Mouse (Mus musculus) yolk sac, embryonic 10.5 days (tissue): ENCODE measurements around the gene Nfic.

ENCODE experiments used
- DNase-seq: peaks from one replicate; pipeline ENCODE4 v3.0.0-alpha.2; 2017; ENCODE audit warnings: low spot score

Gene Nfic

DNA sequence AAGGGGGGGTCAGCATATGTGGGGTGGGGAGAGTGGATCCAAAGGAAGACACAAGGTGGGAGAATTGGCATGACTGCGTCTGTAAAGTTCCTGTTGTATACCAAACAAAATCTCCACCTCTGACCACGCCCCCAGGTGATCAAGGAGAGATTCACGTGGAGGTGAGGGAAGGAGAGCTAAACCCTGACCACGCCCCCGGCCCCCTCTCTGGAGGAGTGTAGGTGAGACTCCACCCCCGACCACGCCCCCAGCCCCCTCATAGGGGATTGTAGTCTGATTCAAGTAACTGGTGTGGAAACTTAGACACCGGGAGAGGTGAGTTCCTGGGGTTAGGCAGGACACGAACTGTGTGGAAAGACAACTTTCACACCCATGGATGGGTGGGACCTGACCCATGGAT is 51.4 kb downstream of the Nfic start:
- no peak for DNase-seq

DNA sequence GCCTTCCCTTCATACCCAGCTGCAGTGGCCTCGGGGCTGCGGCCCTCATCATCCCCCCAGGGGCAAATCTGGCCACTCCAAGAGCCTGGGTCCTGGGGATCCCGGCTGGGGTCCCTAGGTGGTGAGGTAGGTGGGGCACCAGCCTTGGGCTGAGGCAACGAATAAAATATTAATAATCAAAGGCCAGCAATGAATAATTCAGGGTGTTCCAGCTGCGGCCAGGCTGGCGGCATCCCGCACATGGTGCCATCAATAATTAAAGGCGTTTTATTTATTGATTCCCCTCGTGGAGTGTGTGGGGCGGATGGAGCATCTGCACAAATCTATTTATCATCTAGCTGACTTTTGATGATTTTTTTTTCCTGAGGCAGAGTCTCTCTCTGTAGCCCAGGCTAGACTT is 51.9 kb downstream of the Nfic start:
- DNase-seq = no peak

DNA sequence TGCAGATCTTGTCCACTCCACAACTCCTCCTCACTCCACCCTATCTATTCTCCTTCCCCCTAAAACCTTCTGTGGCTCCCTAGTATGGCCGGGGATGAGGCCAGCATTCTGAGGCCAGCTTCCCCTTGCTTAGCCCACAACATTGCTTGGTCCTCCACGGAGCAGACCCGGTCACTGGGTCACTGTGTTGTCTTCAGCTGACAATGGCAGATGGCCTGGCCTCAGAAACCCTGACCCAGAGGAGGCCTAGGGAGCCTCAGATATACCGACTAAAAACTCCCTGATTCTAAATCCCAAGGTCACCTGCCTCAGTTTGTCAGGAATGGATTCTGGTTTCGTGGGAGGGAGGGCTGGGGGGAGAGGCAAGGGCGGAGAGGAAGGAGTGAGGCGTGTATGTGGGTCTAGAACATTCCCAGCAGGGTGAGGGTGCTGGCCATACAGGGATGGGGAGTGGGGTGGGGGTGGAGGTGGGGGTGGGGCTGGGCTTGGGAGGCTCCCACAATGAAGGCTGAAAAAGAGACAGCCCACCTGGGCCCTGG is 53.1 kb downstream of the Nfic start:
- no peak for DNase-seq

DNA sequence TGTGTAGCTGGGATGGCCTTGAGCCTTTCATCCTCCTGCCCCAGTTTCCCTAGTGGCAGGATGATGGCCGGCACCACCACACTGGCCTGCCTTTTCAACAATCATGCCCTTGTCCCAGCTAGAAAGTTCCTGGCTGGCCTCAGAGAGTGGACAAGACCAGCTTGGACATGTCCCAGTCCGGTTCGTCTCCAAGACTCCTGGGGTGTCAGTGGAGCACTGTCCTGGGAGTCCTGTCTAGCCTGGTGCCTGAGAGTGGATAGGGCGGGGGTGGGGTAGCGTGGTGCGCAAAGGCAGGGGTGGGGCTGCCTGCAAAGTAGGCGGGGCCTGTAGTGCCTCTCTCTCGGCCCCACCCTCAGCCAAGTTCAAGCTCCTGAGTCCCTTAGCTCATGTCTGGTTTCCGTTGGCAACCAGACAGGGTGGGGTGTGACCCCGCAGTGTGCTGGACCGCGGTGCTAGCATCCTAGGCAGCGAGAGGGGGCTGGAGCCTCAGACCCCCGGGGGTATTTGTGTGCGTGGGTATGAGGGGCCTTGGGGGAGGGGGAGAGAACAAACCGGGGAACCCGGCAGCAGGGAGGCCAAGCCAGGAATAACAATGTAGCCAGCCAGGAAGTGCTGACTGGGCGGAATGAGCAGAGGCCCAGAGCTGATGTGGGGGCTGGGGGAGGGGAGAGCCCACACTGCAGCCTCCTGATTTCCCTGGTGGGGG is 53.8 kb downstream of the Nfic start:
- DNase-seq = peak; percentile 75

DNA sequence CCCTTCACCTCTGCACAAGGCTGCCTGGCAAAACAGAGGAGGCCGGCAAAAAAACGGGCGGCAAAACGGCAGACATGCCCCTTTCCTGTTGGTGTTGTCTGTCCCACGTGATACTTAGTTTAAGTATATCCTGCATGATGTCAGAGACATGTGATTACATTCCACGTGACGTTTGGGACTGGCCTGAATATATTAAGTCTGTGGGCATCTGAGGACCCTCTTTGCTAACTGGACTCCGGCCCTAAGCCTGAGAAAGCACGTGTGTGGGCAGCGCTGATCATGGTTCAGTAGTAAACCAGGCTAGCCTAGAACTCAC is 54.3 kb downstream of the Nfic start:
- DNase-seq = no peak

DNA sequence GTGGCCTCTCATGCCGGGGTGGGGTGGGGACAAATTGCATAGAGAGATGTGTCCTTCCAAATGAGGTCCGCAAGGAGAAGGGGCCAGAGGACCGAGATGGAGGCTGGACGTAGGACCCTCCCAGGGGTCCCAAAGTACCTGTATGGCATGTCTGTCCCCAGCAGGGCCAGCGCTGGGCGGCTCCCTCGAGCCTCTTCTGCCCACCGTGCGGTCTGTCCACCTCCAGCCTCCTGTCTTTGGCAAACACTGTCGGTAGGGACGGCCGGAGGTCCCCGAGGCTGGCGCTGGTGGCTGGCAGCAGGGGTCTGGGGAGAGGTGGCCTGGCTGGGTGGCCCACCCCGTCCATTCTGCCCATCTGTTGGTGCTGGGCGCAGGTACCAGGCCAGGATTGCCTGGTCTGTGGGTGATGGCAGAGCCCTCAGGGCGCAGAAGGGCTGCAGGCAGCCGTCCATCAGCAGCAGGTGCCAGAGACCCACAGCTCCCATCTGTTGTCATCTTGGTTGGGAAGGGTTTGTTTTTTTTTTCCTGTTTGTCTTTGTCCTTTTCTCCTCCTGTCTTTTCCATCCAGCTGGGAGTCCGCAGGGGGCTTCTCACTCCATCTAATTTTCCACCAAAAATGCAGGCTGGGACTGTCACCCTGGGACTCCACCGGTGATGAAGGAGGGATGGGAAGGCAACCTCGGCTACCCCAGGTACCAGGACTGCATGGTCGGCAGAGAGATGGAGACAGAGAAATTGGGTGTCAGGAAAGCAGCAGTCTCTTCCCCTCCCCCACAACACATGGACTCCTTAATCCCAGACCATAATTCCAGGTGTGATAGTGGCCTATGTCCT is 54.8 kb downstream of the Nfic start:
- DNase-seq = no peak

DNA sequence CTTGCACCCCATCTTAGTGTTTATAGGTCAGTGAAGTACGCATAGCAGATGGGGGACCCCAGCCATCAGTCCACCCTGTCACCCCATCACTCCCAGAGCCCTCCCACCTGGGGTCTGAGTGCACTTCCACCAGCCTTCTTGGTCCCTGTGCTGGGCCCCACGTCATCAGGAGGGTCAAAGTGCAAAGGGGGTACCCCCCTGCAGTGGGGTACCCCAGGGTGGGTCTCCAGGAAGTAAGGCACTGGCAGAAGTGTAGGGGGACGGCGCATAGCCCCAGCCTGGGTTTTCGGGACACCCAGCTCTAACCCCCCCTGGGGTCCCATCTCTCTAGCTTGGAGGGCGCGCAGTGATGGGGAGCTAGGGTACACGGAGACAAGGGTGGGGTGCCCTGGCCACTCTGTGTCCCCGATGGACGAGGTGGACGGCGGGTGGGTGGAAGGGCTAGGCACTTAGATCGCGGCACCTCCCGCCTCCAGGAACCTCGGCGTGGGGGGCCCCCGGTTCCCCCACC is 55.6 kb downstream of the Nfic start:
- DNase-seq = no peak

DNA sequence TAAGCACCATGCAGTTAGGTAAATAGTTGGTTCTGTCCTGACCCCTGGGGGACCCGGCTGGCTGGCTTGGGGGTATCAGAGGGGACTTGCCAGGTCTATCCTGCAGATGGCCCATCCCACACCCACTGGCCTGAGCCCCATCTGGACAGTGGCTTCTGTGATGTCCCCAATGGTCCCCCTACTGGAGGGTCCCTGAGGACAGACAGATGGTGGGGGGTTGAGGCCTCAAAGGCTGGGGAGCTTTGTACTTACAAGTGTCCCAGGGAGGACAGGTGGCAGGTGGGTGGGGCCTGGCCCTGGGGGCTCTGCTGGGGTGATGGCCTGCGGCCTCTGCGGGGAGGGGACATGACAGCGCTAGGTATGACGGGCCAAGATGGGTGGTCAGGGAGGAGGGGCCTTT is 56.1 kb downstream of the Nfic start:
- no peak for DNase-seq

DNA sequence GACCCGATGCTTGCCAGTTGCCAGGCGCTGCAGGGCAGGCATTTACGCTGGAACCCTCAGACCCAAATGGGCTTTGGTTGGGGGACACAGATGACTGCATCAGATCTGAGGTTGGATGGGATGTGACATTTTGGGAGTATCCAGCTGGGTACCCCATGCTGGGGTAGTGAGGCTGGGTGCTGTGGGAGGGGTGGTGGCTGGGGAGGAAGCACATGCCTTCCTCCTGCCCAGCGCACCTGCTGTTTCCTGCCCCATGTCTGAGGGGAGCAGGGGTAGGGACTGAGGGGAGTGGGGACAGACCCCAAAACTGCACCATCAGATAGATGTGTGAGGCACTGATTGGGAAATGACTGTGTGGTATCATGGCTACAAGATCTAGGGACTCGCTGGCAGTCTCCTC is 58.7 kb downstream of the Nfic start:
- no peak for DNase-seq

DNA sequence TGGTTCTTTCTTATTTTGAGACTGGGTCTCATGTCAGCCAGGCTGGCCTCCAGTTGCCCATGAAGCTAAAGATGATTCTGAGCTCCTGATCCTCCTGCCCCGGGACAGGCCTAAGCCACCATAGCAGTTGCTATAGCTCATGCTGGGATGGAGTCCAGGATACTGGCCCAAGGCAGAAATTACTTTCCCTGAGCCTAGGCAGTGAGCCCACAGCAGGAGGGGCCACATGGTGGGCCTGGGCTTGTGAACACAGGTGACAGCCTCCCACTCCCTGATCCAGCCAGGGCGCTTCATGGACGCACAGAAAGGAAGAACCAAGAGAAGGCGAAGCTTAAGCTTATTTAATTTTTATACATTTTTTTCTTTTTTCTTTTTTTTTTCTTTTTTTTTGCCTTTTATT is 59.6 kb downstream of the Nfic start:
- DNase-seq = no peak

DNA sequence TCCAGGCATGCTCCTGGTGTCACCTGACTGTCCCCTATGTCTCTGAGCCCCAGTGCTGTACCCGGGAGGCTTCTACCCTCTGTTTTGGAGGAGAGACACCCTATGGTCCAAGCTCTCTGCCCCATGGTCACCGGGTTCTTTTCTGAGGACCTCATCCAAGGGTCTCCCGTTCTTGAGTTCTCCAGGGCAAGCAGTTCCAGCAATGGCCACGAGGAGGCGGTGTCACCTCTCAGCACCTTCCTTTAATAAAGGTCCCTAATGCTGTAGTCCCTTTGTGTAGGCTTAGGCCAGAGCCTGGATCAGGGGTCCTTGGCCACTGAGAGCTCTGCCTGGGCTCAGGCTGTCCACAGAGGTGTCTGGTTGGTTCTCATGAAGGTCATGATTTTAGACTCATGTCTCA is 60.3 kb downstream of the Nfic start:
- DNase-seq = no peak

DNA sequence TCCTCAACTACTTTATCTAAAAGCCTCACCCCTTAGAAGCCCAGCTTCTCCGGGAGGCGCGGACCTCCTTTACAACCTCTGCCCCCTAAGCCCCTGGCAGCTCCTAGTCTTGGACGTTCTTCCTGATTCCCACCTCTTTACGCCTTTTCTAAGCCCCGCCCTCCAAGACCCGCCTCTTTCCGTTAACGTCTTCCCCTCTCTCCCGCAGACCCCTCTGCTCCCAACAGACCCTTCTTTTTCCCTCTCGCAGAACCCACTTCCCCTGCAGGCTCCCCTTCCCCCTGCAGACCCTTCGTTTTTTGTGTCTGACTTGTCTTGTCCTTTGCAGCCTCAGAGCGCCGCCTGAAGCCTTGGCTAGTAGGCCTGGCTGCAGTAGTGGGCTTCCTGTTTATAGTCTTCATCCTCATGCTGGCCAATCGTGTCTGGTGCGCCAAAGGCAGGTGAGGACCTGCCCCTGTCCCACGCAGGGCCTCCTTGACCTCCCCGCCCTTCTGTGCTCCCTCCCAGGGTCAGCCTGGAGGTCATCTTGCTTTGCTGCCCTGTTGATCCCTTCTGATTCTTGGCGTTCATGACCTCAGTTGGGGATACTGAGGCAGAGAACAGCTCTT is 61.9 kb downstream of the Nfic start:
- DNase-seq = peak; percentile 66

DNA sequence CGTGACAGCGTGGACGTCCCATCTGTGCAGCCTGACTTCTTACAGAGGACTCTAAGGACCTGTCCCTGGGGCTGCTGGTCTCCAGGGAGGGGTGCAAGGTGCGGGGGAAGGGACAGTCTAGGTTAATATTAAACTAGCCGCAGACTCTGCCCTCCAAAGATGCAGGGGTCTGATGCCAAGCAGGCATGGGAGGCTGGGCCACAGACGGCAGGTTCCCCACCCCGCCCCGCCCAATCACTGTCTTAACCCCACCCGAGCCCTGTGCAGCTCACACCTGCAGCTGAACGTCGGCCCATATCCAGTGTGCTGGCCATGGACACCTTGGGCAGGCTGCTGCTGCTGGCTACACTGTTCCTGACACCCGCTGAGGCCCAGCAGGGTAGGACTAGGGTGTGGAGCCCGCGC is 62.7 kb downstream of the Nfic start, which contains the start of gene Smim24:
TSS of gene Smim24 (plus strand) at position 271 of the 405 bp plus-strand sequence.
- no peak for DNase-seq

DNA sequence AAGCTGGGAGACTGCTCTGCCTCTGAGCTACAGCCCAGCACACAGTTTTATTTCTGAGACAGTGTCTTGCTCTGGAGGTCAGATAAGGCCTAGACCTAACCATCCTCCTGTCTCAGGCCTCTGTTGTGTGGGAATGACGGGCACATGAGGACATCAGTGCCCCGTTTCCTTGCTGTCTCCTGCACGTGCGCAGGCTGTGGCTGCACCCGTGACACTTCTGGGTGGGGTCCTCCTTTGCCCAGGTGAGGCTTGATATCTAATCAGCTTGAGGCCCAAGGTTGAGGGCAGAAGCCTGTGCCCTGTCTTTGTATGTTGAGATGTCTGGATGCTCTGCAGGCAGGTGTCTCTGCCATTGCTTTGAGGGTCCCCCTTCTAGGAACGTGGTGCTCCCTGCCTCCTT is 63.2 kb downstream of the Nfic start:
- no peak for DNase-seq

DNA sequence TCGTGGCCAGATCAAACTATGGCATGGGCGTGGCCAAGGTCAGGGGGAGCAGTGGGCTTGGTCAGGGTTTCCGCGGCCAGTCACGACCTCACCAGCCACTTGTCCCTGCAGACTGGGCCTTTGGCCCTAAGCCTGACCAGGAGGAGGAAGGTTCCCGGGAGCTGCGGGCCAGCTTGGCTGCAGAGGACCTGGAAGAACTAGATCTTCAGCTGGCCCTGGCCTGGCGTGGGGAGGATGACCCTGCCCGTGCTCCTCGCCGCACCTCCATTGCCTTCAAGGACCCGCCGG is 64.8 kb downstream of the Nfic start:
- no peak for DNase-seq

DNA sequence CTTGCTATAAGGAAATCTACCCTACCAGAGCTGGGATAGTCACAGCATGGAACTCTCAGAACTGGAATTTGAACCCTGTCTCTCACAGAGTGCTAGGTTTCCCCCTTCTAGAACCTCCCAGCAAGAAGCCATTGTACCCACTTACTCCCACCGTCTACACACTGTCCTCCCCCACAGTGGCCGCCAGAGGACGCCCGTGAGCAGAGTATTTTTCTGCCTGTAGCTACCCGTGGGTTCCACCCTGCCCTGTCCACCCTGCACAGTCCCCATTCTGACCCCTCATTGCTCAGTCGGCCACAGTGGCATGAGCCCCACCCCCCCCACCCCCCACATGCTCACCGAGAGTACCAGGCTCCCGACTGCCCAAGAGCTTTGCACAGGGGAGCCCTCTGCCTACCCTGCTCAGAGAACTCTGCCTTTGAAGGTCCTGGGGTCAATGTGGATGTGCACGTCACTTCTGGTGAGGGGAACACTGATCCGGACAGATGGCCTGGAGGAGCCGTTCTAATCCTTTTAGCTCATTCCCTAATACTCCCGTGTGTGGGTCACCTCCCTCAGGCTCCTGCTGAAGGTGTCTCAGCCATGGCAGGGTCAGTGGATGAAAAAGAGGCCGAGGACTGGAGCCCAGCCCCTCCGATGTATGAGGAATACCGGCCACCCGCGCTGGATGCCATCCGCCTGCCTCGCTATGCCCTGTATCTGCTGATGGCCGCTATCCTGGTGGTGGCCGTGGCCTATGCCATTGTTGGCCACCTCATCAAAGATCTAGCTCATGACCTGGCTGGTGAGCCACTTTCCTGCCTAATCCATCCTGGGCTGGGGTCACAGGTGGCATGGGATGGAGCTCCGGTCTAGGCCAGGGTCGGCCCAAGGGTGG is 65.4 kb downstream of the Nfic start:
- DNase-seq = no peak

DNA sequence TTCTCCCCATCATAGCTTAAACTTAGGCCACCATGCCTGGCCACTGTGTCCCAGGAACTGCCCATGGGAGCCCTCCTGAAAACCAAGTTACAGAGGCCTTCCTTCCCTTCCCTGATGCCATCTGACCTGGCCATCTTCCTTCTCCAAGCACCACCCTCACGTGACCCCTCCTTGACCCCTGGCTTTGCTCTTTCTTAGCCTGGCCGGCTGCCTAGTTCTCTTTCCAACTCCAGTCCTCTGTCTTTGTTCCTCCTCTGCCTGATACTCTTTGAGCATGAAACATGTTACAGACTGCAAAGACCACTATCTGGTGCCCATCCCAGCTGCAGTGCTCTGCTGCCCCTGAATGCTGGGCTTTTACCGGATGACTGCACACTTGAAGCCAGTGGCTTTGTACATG is 66.1 kb downstream of the Nfic start:
- no peak for DNase-seq

DNA sequence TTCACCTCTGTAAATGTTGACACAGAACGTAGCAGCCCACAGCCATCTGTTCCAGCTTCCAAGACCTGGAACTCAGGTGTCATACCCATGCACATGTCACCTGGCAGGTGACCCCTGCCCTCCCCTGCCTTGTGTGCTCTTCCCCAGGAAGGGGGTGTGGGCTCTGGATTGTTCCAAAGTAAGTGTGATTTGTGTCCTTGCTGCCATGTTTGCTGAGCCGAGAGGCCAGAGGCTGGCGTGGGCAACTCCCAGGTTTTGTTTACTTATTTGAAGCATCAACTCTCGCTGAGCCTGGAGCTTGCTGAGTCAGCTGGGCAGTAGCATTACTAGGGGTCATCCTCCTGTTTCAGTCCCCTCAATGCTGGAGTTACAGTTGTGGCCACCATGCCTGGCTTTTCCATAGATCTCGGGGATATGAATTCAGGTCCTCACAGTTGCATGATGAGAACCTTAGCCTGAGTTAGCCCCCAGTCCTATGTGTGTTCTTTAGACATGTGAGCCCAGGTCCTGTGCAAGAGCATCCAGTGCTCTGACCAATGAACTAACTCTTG is 66.9 kb downstream of the Nfic start, which contains the start of gene Gm48552:
TSS of gene Gm48552 (plus strand) at position 501 of the 551 bp plus-strand sequence.
- peak; percentile 71 for DNase-seq

DNA sequence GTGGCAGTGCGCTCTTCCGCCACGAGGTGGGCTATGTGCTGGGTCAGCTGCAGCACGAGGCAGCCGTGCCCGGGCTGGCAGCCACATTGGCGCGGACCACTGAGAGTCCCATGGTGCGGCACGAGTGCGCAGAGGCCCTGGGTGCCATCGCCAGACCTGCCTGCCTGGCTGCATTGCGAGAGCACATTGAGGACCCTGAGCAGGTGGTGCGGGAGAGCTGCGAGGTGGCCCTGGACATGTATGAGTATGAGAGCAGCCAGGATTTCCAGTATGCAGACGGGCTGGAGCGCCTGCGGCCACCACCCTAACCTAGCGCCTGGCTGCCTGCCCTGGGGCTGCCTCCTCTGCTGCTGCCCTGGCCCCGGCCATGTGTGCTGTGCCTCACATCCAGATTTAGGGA is 67.7 kb downstream of the Nfic start:
- DNase-seq = no peak

DNA sequence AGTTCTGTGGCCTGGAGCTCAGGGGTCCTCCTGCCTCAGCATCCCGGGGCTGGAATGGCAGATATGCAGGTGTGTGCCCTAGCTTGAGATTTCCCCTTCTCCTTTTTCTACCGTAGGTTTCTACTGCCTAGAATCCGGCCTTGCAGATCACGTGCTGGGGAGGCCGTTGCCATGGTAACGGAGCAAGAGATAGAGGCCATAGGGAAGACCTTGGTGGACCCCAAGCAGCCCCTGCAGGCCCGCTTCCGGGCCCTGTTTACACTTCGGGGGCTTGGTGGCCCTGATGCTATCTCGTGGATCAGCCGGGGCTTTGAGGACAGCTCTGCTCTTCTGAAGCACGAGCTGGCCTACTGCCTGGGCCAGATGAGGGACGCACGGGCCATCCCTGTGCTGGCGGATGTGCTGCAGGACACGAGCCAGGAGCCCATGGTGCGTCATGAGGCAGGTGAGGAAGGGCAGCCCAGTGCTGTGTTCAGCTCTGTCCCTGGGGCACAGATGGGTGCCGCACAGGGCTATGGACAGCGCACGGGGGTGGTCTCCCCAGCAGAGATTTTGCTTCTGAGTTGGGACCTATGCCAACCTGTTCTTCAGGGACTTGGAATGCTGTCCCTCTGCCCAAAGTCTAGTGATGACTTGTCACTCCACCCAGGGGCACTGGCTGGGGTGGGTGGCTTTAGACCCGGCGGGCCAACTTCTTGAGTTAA is 69.7 kb downstream of the Nfic start:
- no peak for DNase-seq

DNA sequence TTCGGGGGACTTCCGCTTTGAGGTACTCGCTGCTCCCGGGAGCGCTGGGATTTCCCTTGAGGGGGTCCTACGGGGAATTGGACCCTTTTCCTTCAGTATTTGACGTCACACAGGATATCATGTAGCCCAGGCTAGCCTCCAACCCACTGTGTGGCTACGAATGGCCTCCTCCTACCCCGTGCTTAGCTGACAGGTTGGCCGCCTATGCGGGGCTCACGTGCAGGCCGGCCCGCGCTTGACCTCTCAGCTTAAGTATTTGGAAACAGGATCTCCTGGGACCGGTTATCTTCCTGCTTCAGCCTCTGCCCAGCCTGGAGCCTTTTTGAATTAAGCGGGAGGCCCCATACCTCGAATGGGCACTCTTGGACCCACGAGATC is 70.8 kb downstream of the Nfic start:
- DNase-seq = no peak
